Mouse (Mus musculus) C2C12 (cell line): ENCODE data around the gene Nudt3. TPM values are rescaled to one million over a fixed set of nuclear protein-coding genes. Genes with fewer than 3 reads are reported as not detected.

Experiments used
- H3K27me3 ChIP-seq: one replicate; pipeline ENCODE4 v1.6.1; 2011; ENCODE audit not compliant: control insufficient read depth, insufficient read depth, insufficient read length
- H3K36me3 ChIP-seq: one replicate; pipeline ENCODE4 v1.6.1; 2011; ENCODE audit not compliant: control insufficient read depth, insufficient read depth
- H3K4me3 ChIP-seq: one replicate; pipeline ENCODE4 v1.5.1; 2011; ENCODE audit warnings: mild to moderate bottlenecking, control low read depth; ENCODE audit not compliant: poor library complexity, insufficient read depth, severe bottlenecking
- H3K79me2 ChIP-seq: one replicate; pipeline ENCODE4 v1.6.1; 2011; ENCODE audit not compliant: control insufficient read depth, insufficient read depth
- H3K79me3 ChIP-seq: one replicate; pipeline ENCODE4 v1.6.1; 2011; ENCODE audit warnings: low read depth, control low read depth
- H3ac ChIP-seq: one replicate; pipeline ENCODE3; 2011; ENCODE audit warnings: low read depth; ENCODE audit not compliant: control insufficient read depth, insufficient read length
- CEBPB ChIP-seq: IDR thresholded peaks from one replicate; pipeline ENCODE4 v1.6.1; 2011; ENCODE audit warnings: low read depth, mild to moderate bottlenecking, control low read depth, moderate library complexity
- CTCF ChIP-seq: IDR thresholded peaks from one replicate; pipeline ENCODE4 v1.5.1; 2011; ENCODE audit not compliant: control insufficient read depth, insufficient read depth, insufficient read length
- FOSL1 ChIP-seq: IDR thresholded peaks from one replicate; pipeline ENCODE4 v1.8.0; 2011; ENCODE audit warnings: mild to moderate bottlenecking, low read length; ENCODE audit not compliant: poor library complexity, insufficient read depth, severe bottlenecking
- MAX ChIP-seq: IDR thresholded peaks from one replicate; pipeline ENCODE4 v1.6.1; 2011; ENCODE audit warnings: mild to moderate bottlenecking, control low read depth
- MYOD1 ChIP-seq: IDR thresholded peaks from one replicate; pipeline ENCODE4 v1.6.1; 2011; ENCODE audit warnings: low read depth; ENCODE audit not compliant: control insufficient read depth, insufficient read length
- MYOG ChIP-seq: IDR thresholded peaks from one replicate; pipeline ENCODE4 v1.6.1; 2011; ENCODE audit not compliant: control insufficient read depth, insufficient read length; ENCODE audit errors: extremely low read depth
- USF1 ChIP-seq: IDR thresholded peaks from one replicate; pipeline ENCODE4 v1.6.1; 2011; ENCODE audit warnings: low read depth, mild to moderate bottlenecking, control low read depth, moderate library complexity
- polyA plus RNA-seq: library from polyadenylated mRNA; unstranded; fragments of >200 nt; fragmentation: generic; extraction: Trizol; gene quantifications from one replicate; pipeline ENCODE4 v1.2.1, GENCODE M21; 2012; ENCODE audit warnings: missing spikeins

Nudt3 gene
- polyA plus RNA-seq, 1 experiment: 123 TPM

DNA sequence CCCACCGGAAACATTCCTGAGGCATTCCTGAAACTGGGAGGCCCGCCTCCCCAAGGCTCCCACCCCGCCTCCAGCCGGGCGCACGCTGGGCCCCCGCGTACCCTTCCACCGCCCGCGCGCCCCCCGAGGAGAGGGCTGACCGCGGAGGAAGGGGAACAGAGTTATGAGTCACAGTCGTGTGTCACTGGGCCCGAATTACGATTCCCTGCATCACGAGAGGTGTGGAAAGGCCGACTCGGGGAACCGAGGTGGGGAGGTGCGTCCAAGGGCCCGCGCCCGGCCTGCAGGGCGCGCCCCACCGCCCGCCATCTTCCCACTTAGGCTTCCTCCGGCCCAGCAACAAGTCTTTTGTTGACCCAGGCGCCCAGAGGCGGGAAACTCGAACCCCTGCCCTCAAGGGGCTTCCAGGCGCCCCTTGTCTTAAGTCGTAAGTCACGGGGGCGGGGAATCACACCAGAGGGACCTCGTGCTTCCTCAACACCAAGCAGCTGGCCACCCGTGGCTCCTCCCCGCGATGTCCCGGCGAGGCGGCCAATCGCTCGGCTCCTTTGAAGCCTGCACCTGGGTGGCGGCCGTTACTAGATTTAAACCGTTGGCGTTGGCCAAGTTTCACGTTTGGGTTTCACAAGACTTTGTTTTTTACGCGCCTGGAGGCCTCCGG, 67.7 kb downstream of the Nudt3 start:
- Histone ChIP-seq H3K79me3 (peaks cover 37% of the 10 kb centered on the region), H3K36me3 (peaks cover 9% of the 10 kb centered on the region), H3ac (peak overlapping the region; percentile 28), H3K79me2 (peaks cover 43% of the 10 kb centered on the region), H3K4me3 (peak overlapping the region; percentile 74), H3K27me3 (no peaks in the 10 kb centered on the region)
- TF ChIP-seq MAX (peak; percentile 13), CTCF (no peak)

- peak overlapping the region; percentile 52 for H3ac ChIP-seq
These were observed 68.2 kb downstream of the Nudt3 start for GRCm38 (mm10) chr17:27555075-27555511.

GRCm38 (mm10) chr17:27554062-27554960, 69.0 kb downstream of the Nudt3 start:
- H3ac ChIP-seq: peak overlapping the region; percentile 52
- H3K79me3 ChIP-seq: peaks cover 25% of the 10 kb centered on the region
- peaks cover 3% of the 10 kb centered on the region for H3K36me3 ChIP-seq
- H3K4me3 ChIP-seq: no peak overlapping the region
- peaks cover 29% of the 10 kb centered on the region for H3K79me2 ChIP-seq
- TF ChIP-seq FOSL1: no peak
- no peak for TF ChIP-seq USF1
- TF ChIP-seq MYOD1: no peak
- TF ChIP-seq MYOG: no peak
- no peak for TF ChIP-seq MAX
- TF ChIP-seq CTCF: no peak
- no peak for TF ChIP-seq CEBPB
- H3K27me3 ChIP-seq: no peaks in the 10 kb centered on the region

More at GRCm38 (mm10) chr17:27555075-27555511, 68.2 kb downstream of the Nudt3 start:
- Histone ChIP-seq H3K27me3 (no peaks in the 10 kb centered on the region), H3K79me3 (peaks cover 32% of the 10 kb centered on the region), H3K79me2 (peaks cover 37% of the 10 kb centered on the region), H3K4me3 (no peak overlapping the region), H3K36me3 (peaks cover 8% of the 10 kb centered on the region)
- TF ChIP-seq CEBPB (no peak), CTCF (no peak), MAX (no peak), MYOD1 (no peak), USF1 (no peak), FOSL1 (no peak), MYOG (no peak)

- Histone ChIP-seq H3K79me2 (peaks cover 11% of the 10 kb centered on the region), H3K36me3 (no peaks in the 10 kb centered on the region), H3K79me3 (peaks cover 7% of the 10 kb centered on the region), H3K27me3 (no peaks in the 10 kb centered on the region), H3K4me3 (no peak overlapping the region), H3ac (no peak overlapping the region)
- TF ChIP-seq FOSL1 (no peak), MYOG (no peak), CTCF (no peak), MAX (no peak), MYOD1 (no peak), USF1 (no peak), CEBPB (no peak)
These were observed 70.8 kb downstream of the Nudt3 start for GRCm38 (mm10) chr17:27552215-27553201.

DNA sequence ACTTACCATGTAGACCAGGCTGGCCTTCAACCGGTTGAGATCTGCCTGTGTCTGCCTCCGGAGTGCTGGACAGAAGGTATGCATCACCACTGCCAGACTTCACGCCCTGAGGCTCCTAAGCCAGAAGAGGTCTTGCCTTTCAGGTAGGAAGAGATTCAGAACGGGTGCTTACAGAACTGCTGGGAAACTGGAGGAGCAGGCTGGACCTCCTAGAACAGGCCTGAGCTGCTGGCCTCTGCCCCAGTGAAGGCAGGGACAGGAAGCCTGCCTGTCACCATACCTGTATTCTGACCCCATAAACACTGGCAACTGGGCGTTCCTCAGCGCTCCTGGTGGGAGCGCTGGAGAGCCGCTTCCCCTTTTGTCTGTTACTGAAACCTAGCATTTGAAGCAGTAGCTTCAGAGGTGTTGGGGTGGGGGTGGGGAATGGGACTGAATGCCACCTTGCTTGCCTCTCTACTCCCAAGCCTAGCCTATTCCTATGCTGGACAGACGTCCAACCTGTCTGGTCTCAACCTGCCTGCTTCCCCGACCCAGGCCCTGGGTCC, 71.8 kb downstream of the Nudt3 start:
- H3K79me2 ChIP-seq: peaks cover under 1% of the 10 kb centered on the region
- H3K27me3 ChIP-seq: no peaks in the 10 kb centered on the region
- TF ChIP-seq CTCF (no peak), CEBPB (no peak), FOSL1 (no peak), USF1 (no peak), MYOD1 (no peak), MAX (no peak)
- H3K4me3 ChIP-seq: no peak overlapping the region
- no peak overlapping the region for H3ac ChIP-seq
- H3K36me3 ChIP-seq: no peaks in the 10 kb centered on the region
- H3K79me3 ChIP-seq: no peaks in the 10 kb centered on the region
